Mouse (Mus musculus) gonadal fat pad, adult 2 months (tissue): ENCODE measurements at regions not wholly inside any gene's neighbourhood (a gene's known extent, or its start where the extent isn't known, plus 50 kb on each side); places are given as distances from the start of the nearest gene placed in this dataset.
A peak's percentile ranks its signal among the peaks of the same experiment; 100 is the strongest.

Source experiments
- DNase-seq: peaks from one replicate; pipeline ENCODE4 v3.0.0-alpha.2; 2012; ENCODE audit warnings: low read depth

DNA sequence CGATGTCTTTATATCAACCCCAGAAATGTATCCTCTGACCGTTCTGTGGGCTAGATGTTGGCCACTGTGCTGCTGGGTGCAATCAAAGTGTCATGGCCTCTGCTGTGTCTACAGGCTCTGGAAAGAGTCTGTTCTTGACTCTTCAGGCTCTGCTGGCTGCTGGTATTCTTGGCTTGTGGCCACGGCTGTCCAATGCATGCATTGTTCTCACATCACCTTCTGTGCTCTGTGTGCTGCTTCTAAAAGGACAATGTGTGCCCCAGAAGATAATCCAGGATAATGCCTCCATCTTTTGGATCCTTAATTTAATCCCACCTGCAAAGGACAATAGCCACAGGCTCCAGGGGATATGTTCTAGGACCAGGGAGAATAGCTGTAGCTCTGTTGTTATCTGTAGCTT, 77.5 kb upstream of the Dapl1 start:
- peak; percentile 73 for DNase-seq

DNA sequence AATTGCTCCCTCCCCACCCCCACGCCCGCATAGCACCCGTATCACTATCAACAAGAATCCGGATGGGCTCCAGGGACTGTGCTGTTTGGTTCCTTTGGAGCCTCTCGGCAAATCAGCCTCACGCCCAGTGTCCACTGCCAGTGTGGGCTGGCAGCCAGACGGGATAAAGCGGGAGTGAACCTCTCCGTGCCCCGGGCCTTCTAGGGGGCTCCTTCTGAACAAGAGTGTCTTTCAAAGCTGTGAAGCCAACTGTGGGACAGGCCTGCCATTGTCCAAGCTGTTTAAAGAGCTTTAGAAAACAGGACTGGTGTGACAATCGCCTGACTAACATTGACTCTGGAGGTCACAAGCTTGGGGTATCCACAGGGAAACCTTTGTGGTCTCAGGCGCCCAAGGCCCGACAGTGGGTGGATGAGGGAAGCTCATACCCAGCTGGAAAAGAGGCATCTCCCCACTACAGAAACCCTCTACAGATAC, 76.9 kb upstream of the Dapl1 start:
- no peak for DNase-seq

DNA sequence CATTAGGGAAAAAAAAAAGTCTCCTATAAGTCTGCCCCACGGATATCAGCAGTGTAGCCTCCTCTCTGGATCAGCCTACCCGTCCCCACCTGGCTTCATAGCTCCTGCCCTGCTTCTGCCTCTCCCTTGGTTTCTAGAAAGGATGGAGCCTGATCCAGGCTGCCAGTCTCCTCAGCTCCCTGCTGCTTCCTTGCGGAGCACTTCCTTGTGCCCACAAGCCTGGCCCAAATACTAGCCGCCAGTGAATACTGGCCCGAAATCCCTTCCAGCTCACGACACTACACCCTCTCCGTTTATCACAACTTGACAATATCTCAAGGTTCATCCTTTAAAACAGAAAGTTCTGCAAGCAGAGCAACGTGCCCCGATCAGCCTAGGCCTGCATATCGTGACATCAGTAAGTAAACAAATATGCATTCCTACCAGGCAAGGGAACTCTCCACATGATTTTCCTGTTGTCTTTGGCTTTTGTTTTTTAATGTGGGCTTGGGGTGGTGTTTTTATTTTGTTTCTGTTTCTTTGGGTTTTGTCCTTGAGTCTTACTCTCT, 76.3 kb upstream of the Dapl1 start:
- peak; percentile 19 for DNase-seq

DNA sequence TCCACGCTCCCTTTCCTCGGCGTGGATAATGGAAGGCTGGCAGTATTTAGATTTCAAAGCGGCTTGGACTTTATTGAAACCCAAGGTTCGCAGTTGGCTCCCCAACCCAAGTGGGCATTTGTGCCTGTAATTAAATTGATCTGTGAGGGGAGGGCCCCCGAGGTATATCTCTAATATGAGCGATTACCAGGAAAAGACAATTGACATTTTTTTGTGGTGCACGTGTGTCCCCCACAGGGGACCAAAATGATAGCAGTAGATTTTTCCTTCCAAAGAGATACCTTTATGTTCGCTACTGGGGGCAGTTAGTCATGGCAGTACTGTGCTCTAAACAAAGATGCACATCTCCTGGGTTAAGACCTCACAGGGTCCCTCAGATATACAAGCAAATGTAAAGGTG, 69.8 kb upstream of the Dapl1 start:
- DNase-seq: no peak

DNA sequence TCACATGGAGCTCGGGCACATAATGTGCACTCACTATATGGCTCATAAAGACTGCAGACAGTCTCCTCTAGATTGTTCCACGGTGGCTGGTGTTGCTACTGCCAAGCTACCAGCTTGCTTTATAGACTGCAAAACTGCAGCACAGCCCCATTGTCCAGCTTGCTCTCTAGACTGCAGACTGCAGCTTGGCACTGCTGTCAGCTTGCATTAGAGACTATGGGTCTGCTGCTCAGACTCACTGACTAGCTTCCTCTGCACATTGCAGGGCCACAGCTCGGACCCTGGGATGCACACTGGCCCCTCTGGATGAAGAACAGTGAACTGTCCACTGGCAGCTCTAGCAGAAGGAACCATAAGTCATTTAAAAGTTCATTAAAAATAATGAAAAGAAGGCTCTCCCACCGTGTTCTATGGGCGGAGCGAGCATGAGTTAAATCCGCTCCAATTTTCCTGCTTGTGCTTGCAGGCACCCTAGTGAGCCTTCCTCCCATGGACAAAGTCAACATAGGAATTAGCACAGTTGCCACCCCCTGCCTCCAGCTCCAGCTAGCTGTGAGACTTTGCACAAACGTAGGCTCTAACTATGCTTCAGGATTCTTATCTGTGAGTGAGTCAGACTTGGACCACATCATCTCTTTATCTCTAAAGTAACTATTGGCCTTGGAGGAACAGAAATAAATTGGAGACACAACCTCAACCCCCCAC, 67.8 kb upstream of the Dapl1 start:
- DNase-seq: no peak

DNA sequence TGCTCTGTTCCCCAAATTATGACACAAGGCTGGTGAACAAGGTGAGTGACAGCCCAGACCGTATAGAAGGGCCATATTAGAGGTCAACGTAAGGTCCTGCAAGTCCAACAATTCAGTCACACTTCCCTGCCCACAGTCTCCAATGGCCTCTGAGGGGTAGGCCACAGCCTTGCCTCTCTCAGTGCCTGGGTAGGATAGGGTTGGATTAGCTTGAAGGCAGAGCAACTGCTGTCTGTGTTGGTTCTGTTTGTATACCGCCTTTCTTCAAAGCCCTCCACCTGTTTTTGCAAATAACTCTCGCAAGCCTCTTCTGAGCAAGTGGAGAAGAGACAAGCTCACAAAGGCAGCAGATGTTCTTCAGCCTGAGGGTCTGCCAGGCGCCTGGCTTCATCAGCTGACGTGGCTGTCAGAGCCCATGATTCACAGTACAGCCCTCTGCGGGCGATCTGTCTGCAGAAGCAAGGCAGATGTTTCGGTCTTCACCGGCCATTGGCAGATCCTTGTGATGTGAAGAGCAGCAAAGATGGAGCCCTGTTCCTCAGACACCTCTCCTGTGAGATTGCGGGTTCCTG, 67.0 kb upstream of the Dapl1 start:
- no peak for DNase-seq

DNA sequence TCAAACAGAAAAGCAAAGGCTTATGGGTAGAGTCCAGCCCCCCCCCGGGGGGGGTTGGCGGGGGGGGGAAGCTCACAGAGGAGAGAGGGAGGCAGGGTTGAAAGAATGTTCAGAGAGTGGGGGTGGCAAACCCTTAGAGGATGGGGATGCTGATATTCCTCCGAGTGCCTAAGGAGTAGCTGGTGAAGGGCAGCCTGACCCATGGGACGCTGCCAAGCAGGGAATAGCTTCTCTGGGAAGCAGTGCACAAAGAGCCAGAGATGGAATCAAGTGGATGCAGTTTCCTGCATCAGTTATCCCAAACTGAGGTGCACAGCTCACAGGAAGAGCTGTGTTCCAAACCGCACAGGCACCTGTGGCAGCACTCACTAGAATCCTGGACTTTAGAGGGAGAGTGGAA, 64.0 kb upstream of the Dapl1 start:
- no peak for DNase-seq

DNA sequence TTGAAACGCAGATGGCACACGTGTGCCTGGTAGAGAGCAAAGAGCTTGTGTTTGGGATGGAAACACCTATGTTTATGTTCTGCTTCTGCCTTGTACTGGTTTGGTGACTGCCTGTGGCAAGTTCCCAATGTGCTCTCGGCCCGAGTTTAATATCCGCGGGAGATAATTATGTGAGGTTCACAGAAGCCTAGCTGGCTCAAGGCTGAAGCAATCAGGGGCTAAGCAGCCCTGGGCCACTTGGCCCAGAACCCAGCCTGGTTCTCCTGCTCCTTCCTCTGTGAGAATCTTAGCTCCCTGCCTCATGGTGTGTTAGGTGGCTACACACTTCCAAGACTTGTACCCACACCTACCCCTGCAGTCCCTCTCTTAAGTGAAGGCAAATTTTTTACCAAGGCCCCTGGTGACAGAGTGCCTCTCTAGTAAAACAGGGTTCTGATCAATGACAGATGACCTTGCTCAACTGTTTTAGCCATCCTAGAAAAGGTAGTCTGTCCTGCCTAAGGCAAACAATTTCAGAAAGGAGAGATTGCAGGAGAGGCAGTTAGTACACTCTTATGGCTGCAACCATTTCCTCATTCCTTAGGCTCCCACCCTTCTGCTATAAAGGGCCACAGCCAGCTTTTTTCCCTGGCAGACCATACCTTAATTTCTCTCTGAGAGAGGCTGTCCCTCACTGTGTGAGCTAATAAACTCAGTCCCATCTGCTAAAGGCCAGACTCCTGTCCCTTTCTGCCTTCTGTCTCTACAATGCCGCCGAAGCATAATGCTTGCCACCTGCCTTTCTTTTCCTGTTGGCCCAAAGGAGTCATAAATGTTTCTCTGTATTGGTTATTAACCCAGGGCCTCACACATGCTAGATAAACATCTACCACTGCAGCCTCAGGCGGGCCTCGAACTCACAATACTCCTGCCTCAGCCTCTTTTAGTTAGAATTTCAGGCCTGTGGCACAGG, 61.9 kb upstream of the Dapl1 start:
- no peak for DNase-seq

DNA sequence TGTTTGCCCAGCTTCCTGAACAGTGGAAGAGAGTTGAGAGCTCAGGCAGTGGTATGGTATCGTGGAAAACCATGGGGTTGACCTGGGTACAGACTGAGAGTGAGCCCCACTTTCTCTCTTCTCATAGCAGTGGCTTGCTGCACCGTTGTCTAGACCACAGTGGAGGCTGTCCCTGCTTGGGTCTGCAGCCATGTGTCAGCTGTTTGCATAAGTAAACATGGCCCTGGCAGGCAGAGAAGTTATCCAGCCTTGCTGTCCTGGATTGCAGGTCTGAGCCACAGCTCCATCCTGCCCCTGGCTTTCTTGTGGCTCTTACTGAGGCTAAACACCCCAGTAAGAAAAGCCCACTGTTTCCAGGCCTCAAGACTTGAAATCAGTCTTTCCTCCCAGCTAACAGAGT, 60.2 kb upstream of the Dapl1 start:
- DNase-seq: no peak

DNA sequence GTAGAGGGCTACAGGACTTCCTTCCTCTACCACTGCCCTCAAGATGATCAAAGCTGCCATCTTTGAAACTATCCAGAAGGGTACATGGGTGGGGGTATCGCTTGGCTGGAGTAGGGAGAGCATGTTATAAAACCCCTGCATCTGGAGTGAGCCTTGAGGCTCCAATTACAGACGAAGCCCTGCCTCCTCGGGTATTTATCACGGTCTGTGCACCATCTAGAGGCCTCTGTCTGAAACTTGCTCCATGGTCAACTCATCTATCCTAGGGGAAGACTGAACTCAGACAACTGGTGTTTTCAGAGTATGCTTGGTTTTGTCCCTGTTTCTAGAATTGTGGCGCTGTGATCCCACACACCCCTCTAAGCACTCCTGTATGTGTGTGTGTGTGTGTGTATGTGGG, 59.7 kb upstream of the Dapl1 start:
- no peak for DNase-seq

DNA sequence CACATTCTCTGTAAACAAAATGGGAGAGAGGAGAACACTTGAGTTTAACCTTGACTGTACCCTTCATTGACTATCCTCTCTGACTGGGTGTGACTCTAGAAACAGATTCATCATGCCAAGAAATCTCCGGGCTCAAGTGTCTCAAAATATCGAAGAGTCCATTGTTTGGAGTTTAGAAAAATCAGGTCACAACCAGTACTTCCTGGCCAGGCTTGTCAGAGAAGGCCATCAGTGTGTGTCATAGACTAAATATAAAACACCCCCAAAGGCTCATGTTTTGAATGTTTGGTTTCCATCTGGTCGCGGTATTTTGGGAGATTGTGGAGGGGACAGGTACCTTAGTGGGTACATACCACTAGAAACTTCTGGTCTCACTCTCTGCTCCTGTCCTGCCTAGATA, 58.6 kb upstream of the Dapl1 start:
- no peak for DNase-seq

DNA sequence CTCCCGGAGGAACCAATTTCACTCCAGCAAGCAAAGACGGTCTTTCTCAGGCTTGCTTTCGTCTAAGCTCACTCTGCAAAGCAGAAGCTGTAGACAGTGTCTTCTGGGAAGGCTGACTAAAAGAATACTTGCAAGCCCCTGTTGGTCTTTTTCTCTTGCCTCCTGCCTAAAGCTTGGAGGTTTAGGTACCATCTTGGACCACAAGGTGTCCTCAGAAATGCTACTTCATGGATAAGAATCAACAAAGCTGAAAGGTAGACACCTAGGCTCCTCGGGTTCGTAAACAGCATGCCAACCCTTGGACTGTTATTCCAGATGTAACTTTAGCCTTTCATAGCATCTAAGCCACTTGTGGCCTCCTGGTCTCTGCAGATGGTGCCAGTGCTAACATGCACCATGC, 53.0 kb upstream of the Dapl1 start:
- no peak for DNase-seq

DNA sequence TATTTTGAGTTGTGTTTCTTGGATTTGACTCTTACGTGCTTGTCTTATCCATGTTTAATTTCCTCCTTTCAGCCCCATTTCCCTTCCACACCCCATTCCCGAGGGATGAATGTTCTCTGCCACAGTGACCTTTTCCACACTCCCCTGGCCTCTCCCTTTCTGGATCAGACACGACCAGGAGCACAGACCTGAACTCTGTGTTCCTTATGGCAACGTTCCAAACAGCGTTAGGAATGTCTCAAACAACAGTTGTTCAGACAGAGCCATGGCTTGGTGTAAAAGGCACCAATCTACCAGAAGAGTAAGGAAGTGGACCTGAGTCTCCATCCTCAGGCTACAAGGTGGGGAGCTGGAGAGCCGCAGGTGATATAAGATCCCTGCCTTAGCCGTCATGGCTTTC, 52.6 kb upstream of the Dapl1 start:
- no peak for DNase-seq
